Mouse (Mus musculus): Measurements from ENCODE around the gene Tnnc1.

DNA sequence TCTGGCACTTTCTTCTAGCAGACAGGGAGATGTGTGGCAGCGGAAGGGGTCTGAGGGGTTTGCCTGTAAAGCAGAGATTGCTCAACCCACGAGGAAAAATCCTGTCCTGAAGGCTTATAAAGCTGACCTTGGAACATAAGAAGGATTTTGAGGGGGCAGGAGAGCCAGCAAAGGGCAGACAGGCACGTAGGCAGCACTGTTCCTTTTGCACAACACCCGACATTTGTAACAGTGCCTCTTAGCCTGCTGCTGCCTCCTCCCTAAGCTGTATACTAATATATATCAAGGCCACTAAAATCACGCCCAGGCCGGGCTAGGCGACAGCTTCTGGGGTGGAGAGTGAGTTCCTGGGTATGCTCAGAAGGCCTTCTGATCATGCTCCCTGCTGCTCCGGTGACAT is 22.3 kb downstream of the Tnnc1 start:
- TF ChIP-seq GATA1 (IDR thresholded peaks at IDR 0.05; ENCODE audit: borderline replicate concordance, low read length) (no peak), FLI1 (IDR thresholded peaks at IDR 0.05; ENCODE audit: low read length) (no peak)
